Mouse (Mus musculus) brain, embryonic 14.5 days (tissue): ENCODE data around the gene Chst15.

ENCODE experiments used
- CTCF ChIP-seq: fragments of 200-500 bp; IDR thresholded peaks from 2 replicates; pipeline ENCODE4 v1.5.1; 2012; ENCODE audit warnings: inconsistent platforms, mild to moderate bottlenecking, moderate library complexity, borderline replicate concordance; ENCODE audit not compliant: insufficient read depth, insufficient read length; ENCODE audit errors: extremely low read depth
- POLR2A ChIP-seq: fragments of 200-500 bp; IDR thresholded peaks from 2 replicates; pipeline ENCODE4 v1.6.1; 2012; ENCODE audit warnings: mild to moderate bottlenecking, inconsistent platforms, borderline replicate concordance; ENCODE audit not compliant: poor library complexity, insufficient read depth, insufficient read length, severe bottlenecking; ENCODE audit errors: extremely low read depth

- TF ChIP-seq CTCF (no peak), POLR2A (no peak)
Observed at GRCm38 (mm10) chr7:132302508-132303241, 14.4 kb downstream of the Chst15 start.
